Mouse (Mus musculus) ES-E14 (cell line): Measurements from ENCODE around the gene Rcc2.

ENCODE experiments used
- CHD2 ChIP-seq: IDR thresholded peaks from 2 replicates; pipeline ENCODE4 v1.6.1; 2014; ENCODE audit warnings: mild to moderate bottlenecking, low read depth, low read length, inconsistent platforms
- HCFC1 ChIP-seq: IDR thresholded peaks from 2 replicates; pipeline ENCODE4 v1.6.1; 2012; ENCODE audit warnings: low read length, inconsistent platforms, borderline replicate concordance; ENCODE audit not compliant: insufficient read depth

DNA sequence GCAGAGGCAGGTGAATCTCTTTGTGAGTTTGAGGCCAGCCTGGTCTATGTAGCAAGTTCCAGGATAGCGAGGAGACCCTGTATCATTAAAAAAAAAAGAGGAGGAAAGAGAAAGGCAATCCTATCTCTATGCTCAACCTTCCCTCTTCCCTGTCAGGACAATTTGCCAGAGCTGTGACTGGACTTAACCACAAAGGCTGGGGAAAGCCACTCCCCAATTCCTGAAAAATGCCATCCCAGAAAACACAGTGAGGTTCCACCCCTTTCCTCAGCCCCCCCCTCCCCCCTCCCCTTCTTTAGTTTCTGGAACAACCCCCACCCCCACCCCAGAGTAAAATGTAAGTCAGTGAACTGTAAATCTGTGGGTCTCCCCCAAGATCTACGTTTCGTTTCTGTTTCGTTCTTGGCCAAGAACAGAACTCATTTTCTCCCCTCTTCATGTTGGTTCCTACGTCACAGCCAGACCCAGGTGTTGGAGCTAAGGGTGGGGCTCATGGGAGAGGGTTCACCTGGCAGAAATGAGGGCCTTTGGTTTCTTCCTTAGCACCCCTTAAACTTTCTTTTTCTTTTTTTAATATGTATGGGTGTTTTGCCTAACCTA lies 11.4 kb upstream of the Rcc2 start:
- TF ChIP-seq HCFC1: no peak
- no peak for TF ChIP-seq CHD2
